Mouse (Mus musculus) embryo, embryonic 10 days (tissue): ENCODE results near the gene Ccdc28a.

Source experiments
- DNase-seq: peaks from one replicate; pipeline ENCODE4 v3.0.0-alpha.2; 2015; ENCODE audit warnings: low spot score

Ccdc28a gene

DNA sequence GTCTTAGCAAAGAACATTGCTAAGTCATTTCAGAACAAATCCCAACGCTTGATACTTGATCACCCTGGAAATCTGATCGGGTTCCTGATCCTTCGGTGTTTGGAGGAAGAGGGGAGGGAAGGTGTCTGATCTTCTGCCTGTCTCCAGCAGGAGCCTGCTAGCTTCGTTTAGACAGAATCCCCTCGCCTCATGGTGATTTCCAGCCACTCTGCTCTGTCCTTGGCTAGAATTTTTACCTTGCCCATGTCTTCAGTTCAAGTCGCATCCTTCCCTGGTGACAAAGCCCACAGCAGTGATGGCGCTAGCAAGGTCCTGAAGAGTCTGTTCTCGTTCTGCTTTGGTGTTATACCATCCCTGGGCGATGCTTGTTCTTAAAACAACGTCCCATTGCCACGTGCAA, 40.6 kb downstream of the Ccdc28a start:
- DNase-seq: no peak

DNA sequence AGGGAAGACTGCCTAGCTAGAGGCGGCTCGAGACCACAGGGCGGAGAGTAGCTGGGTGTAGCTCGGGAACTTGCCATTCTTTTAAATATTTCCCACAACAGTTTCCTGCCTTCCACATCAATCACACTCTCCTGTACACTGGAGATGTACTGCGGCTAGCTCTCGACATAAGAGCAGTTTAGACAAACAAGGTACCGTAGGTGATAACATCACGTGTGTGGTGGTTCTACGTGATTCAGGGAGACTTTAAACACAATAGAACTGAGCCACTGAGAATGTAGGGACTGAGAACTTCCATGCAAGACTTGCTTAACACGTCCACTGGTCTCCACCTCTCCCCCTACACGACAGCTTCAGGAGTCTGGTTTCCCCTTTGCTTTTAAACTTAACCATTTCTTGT, 41.6 kb downstream of the Ccdc28a start:
- DNase-seq: no peak

DNA sequence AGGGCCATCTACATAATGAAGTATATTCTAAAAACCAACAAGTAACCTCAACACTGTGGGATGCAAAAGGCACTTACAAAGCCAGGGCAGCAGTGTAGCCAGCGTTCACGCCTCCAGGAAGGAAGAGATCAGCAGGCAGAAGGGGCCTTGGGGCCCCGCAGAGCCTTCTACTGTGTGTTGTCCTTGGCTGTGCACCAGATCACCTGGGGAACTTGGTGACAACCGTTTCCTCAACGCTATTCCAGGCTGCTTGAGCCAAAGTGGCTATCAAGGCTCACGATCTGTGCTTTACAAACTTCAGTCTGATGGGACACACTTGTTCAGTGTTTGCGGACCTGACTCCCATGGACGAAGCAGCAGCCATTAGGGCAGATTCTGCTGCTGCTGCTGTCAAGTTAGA, 43.1 kb downstream of the Ccdc28a start:
- no peak for DNase-seq

DNA sequence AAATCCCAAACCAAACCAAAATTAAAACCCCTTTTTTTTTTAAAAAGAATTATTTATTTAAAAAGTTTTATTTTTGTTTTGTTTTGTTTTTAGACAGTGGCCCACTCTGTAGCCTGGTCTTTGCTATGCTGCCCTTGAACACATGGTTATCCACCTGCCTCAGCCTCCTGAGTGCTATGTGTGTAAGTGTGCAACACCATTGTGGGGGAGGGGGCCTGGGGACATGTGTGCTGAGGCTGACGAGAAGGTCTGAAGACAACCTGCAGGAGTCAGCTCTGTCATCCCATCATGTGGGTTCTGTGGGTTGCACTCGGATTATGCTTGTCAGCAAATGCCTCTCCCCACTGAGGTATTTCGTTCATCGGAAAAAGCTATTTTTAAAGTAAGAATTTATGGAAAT, 45.3 kb downstream of the Ccdc28a start:
- no peak for DNase-seq

DNA sequence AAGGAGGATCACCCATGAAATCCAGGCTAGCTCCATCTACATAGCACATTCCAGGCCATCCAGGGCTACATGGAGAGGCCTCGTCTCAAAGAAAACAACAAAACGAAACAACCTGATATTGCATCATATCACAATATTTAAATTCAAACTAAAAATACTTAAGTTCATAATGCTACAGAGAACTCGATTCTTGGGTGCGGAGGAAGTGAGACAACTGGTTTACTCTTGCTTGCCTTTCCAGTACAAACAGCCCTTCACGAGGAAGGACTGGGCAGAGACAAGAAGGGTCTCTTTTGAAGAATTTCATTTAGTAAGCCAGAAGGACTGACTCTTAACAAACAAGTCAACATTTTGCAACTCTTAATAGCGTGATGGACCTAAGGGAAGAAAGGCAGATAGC, 46.2 kb downstream of the Ccdc28a start:
- DNase-seq: no peak

DNA sequence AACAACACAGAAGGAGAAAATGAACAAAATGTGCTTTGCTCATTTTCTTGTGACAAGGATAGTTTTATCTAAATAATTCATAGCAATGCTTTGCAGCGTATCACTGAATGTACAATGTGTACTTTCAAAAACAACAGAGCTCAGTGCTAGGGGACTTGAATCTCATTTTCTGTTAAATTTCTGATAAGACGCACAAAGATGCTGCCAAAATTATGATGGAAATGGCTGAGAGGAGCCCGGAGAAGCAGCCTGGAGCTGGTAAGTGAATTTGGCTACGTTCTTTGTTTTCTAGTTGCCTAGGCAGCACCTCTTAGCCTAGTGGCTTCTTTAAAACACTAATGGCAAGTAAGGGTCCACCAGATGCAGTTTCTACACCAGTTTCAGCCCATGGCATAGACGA, 52.6 kb downstream of the Ccdc28a start:
- no peak for DNase-seq

DNA sequence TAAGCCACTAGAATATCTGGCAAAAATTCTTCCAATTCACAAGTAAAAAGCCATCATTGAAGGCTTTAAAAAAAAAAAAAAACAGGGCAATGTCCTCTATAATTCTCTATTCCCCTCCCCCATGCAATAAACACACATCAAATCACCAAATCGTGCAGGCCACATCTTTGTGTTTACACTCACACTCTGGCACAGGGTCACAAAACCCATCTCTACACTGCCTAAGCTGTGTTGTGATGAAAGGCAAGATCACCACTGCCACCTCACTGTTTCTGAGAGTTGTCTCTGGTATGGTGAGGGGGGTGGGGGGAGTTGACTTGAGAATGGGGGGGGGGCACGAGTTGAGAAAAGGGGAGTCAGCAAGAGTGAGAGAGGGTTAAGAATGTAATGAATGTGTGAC, 57.5 kb downstream of the Ccdc28a start:
- DNase-seq: no peak

DNA sequence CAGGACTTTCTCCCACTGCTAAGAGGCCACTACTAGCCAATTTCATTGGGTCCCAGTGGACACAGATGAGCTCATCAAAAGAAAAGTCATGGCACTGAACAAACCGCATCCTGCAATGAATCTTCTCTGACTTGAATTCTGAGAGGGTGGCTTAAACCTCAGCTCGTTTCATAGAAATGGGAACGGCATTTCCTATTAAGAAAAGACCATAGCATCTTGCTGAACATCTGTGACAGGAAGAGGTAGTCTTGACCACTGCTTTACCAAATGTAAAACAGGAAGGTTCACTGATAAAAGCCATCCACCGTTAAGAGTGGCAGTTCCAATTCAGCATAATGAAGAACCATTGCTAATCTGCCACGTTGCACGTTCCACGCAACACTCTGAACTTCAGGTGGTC, 58.1 kb downstream of the Ccdc28a start:
- no peak for DNase-seq

DNA sequence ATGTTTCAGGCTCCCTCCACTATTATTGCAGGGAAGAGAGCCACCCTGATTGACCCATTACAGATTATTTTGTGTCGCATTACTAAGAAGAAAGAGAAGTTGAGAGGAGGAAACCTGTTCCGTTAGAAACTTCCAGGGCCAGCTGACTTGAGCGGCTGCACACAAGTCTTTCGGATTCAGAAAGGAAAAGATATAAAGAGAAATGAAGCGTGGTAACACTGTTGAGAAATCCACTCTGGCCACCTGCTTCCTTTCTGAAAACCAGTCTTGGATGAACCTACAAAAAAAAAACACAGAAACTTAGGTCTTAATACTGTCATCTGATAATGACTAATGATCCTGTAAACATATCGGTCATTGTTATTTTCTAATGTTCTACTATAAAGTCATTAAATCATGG, 59.7 kb downstream of the Ccdc28a start:
- no peak for DNase-seq
